Mouse (Mus musculus) right cerebral cortex, postnatal 36 days (tissue): ENCODE results near the gene Atg4b.

Experiments
- DNase-seq, 2 experiments: peaks; one replicate each; pipeline ENCODE4 v3.0.0; 2022; ENCODE audit warnings: low spot score in 2 of 2, mixed read lengths in 1 of 2

The Atg4b gene

GRCm38 (mm10) chr1:93751290-93751689, at the start of gene Atg4b:
Atg4b (plus strand) TSS chr1:93751500.
- no peak for DNase-seq

- DNase-seq: no peak
Observed at GRCm38 (mm10) chr1:93702106-93702505, 49.2 kb upstream of the Atg4b start.

GRCm38 (mm10) chr1:93703472-93704048, 47.7 kb upstream of the Atg4b start:
- no peak for DNase-seq

- no peak for DNase-seq
Observed at GRCm38 (mm10) chr1:93704341-93704740, 47.0 kb upstream of the Atg4b start.

GRCm38 (mm10) chr1:93705389-93705788, 45.9 kb upstream of the Atg4b start:
- no peak for DNase-seq

- no peak for DNase-seq
Observed at GRCm38 (mm10) chr1:93716166-93716565, 35.1 kb upstream of the Atg4b start.

- DNase-seq: no peak
Observed at GRCm38 (mm10) chr1:93721557-93721956, 29.7 kb upstream of the Atg4b start.

- DNase-seq: no peak
Observed at GRCm38 (mm10) chr1:93724623-93725022, 26.7 kb upstream of the Atg4b start.

GRCm38 (mm10) chr1:93725665-93726064, 25.6 kb upstream of the Atg4b start:
- DNase-seq: no peak

- DNase-seq: no peak
Observed at GRCm38 (mm10) chr1:93726116-93726515, 25.2 kb upstream of the Atg4b start.

- peak; percentile 27 to 30 for DNase-seq
Observed at GRCm38 (mm10) chr1:93726974-93727373, 24.3 kb upstream of the Atg4b start.

- DNase-seq: no peak
Observed at GRCm38 (mm10) chr1:93731103-93731502, 20.2 kb upstream of the Atg4b start.

GRCm38 (mm10) chr1:93731880-93732281, 19.4 kb upstream of the Atg4b start:
- no peak for DNase-seq

- no peak for DNase-seq
Observed at GRCm38 (mm10) chr1:93735859-93736258, 15.4 kb upstream of the Atg4b start.

GRCm38 (mm10) chr1:93737711-93738110, 13.6 kb upstream of the Atg4b start:
- DNase-seq: no peak

- no peak for DNase-seq
Observed at GRCm38 (mm10) chr1:93740671-93741070, 10.6 kb upstream of the Atg4b start.

- DNase-seq: no peak
Observed at GRCm38 (mm10) chr1:93741987-93742386, 9.3 kb upstream of the Atg4b start.

GRCm38 (mm10) chr1:93742910-93743309, 8.4 kb upstream of the Atg4b start:
- no peak for DNase-seq

GRCm38 (mm10) chr1:93746179-93746578, 5.1 kb upstream of the Atg4b start:
- DNase-seq: no peak

- DNase-seq: no peak
Observed at GRCm38 (mm10) chr1:93748539-93748938, 2.8 kb upstream of the Atg4b start.

GRCm38 (mm10) chr1:93753911-93754572, 2.7 kb downstream of the Atg4b start:
- peak in 1 of 2 experiments; percentile 14 for DNase-seq

- DNase-seq: peak; percentile 93
Observed at GRCm38 (mm10) chr1:93754573-93755290, 3.4 kb downstream of the Atg4b start, which contains the start of gene Thap4. Thap4 (minus strand) TSS chr1:93754864.

- DNase-seq: peak in 1 of 2 experiments; percentile 13
Observed at GRCm38 (mm10) chr1:93755291-93755610, 4.0 kb downstream of the Atg4b start.
